Mouse (Mus musculus) cerebellum, adult 2 months (tissue): ENCODE data around the gene Olfr324.

Source experiments
- CTCF ChIP-seq: fragments of 200-500 bp; IDR thresholded peaks from 2 replicates; pipeline ENCODE4 v1.5.1; 2011; ENCODE audit warnings: low read depth, mild to moderate bottlenecking, control low read depth, low read length, moderate library complexity, borderline replicate concordance; ENCODE audit not compliant: insufficient read depth
- POLR2A ChIP-seq: fragments of 200-500 bp; IDR thresholded peaks from 2 replicates; pipeline ENCODE4 v1.6.1; 2011; ENCODE audit warnings: low read length, control low read depth, borderline replicate concordance; ENCODE audit not compliant: insufficient read depth

- TF ChIP-seq POLR2A, result no peak
- TF ChIP-seq CTCF, result no peak
These were observed 17.5 kb upstream of the Olfr324 start, which contains the start of gene Olfr325 for GRCm38 (mm10) chr11:58577430-58577829.
